Mouse (Mus musculus) adrenal gland, adult 8-10 months (tissue): ENCODE data around the gene A430005L14Rik. TPM values are rescaled to one million over a fixed set of nuclear protein-coding genes. Genes with fewer than 3 reads are reported as not detected.
"Not testable (repeated sequence)": the region's sequence is repeated elsewhere in the genome, so short reads cannot be mapped to it uniquely, and the experiment has no call there.

ENCODE experiments used
- DNase-seq: peaks from one replicate; pipeline ENCODE4 v3.0.0; 2022
- total RNA-seq, 4 experiments: library from RNA; stranded (reverse); gene quantifications; 2 replicates each; pipeline ENCODE4 v1.2.4; 2022

Gene A430005L14Rik
- 10 to 100 TPM; 20.5 to 22.0 (median 21.2) TPM for total RNA-seq

GRCm38 (mm10) chr4:153956569-153957405 lies at the start of gene A430005L14Rik:
TSS of gene A430005L14Rik (plus strand) at chr4:153957237.
- DNase-seq, result peak; percentile 96

- DNase-seq, result peak; percentile 1
These were observed 49.5 kb upstream of the A430005L14Rik start for GRCm38 (mm10) chr4:153907573-153907972.

- no peak for DNase-seq
These were observed 43.4 kb upstream of the A430005L14Rik start for GRCm38 (mm10) chr4:153913635-153914034.

GRCm38 (mm10) chr4:153917773-153918500 lies 39.1 kb upstream of the A430005L14Rik start:
- no peak for DNase-seq

GRCm38 (mm10) chr4:153920517-153921233 lies 36.4 kb upstream of the A430005L14Rik start:
- no peak for DNase-seq

GRCm38 (mm10) chr4:153922090-153922489 lies 34.9 kb upstream of the A430005L14Rik start:
- DNase-seq, result not testable (repeated sequence)

- DNase-seq, result no peak
These were observed 28.2 kb upstream of the A430005L14Rik start for GRCm38 (mm10) chr4:153928772-153929299.

- no peak for DNase-seq
These were observed 27.6 kb upstream of the A430005L14Rik start for GRCm38 (mm10) chr4:153929425-153929824.

GRCm38 (mm10) chr4:153929921-153930320 lies 27.1 kb upstream of the A430005L14Rik start:
- no peak for DNase-seq

- DNase-seq, result no peak
These were observed 13.8 kb upstream of the A430005L14Rik start for GRCm38 (mm10) chr4:153943243-153943642.

- no peak for DNase-seq
These were observed 12.8 kb upstream of the A430005L14Rik start for GRCm38 (mm10) chr4:153944261-153944660.

GRCm38 (mm10) chr4:153945741-153946140 lies 11.3 kb upstream of the A430005L14Rik start:
- no peak for DNase-seq

GRCm38 (mm10) chr4:153950372-153950771 lies 6.7 kb upstream of the A430005L14Rik start:
- DNase-seq, result no peak

- no peak for DNase-seq
These were observed 5.9 kb upstream of the A430005L14Rik start for GRCm38 (mm10) chr4:153951150-153951549.

- DNase-seq, result no peak
These were observed 5.3 kb upstream of the A430005L14Rik start for GRCm38 (mm10) chr4:153951692-153952091.

- no peak for DNase-seq
These were observed 1.4 kb upstream of the A430005L14Rik start for GRCm38 (mm10) chr4:153955651-153956050.

GRCm38 (mm10) chr4:153957444-153958250 lies 610 bp downstream of the A430005L14Rik start:
- no peak for DNase-seq

GRCm38 (mm10) chr4:153962631-153963030 lies 5.6 kb downstream of the A430005L14Rik start:
- no peak for DNase-seq

GRCm38 (mm10) chr4:153966651-153967050 lies 9.6 kb downstream of the A430005L14Rik start:
- no peak for DNase-seq

GRCm38 (mm10) chr4:153967556-153967955 lies 10.5 kb downstream of the A430005L14Rik start:
- no peak for DNase-seq

- no peak for DNase-seq
These were observed 11.0 kb downstream of the A430005L14Rik start for GRCm38 (mm10) chr4:153968063-153968462.
